ENCODE assay signal across 5 mouse cellular contexts in genomic region chr1:184174416-184174815, GRCm38 (mm10).
DNase-seq lines count a peak whose midpoint lies in the region; ATAC-seq lines count a peak whose summit lies in the region.
"Not testable (repeated sequence)": the region's sequence is repeated elsewhere in the genome, so short reads cannot be mapped to it uniquely, and the experiment has no call there.

No protein-coding gene starts in this region.

- H3K27ac ChIP-seq in heart, embryonic 15.5 days: peak overlapping the region; percentile 90; the same call in 1 of the 2 replicates

- H3K4me2 ChIP-seq in heart, embryonic 15.5 days: not testable (repeated sequence)

- 54% methylated on average over 1 of the region's 1 CpGs for WGBS in heart, embryonic 15.5 days

- H3K9ac ChIP-seq in heart, embryonic 15.5 days: not testable (repeated sequence)

- peaks cover 25% of the 10 kb centered on the region for H3K4me1 ChIP-seq in heart, embryonic 15.5 days (replicated peaks)

- not testable (repeated sequence) for H3K27me3 ChIP-seq in heart, embryonic 15.5 days; splenic B cell, adult 2 months (ENCODE audit: control insufficient read depth, insufficient read depth, low read length, poor library complexity, severe bottlenecking)

- not testable (repeated sequence) for H3K4me3 ChIP-seq in heart, embryonic 15.5 days

- not testable (repeated sequence) for H3K9me3 ChIP-seq in heart, embryonic 15.5 days (replicated peaks)

- not testable (repeated sequence) for H3K36me3 ChIP-seq in heart, embryonic 15.5 days; splenic B cell, adult 2 months (ENCODE audit: control insufficient read depth, insufficient read depth, low read length, poor library complexity, severe bottlenecking)

- ATAC-seq in common myeloid progenitor, adult 5-6 weeks (replicated peaks; ENCODE audit: low read depth, poor library complexity, severe bottlenecking): peak; percentile 54
- not testable (repeated sequence) for ATAC-seq in heart, embryonic 15.5 days (replicated peaks; ENCODE audit: insufficient number of reproducible peaks, insufficient read depth, low FRiP score, low read depth)
- ATAC-seq in megakaryocyte progenitor cell, adult 5-6 weeks (replicated peaks; ENCODE audit: poor library complexity): peak; percentile 79

- peak; percentile 25 for DNase-seq in heart, adult 11 months
- DNase-seq in splenic B cell, adult 2 months (ENCODE audit: low read depth, low spot score): peak; percentile 24
